Mouse (Mus musculus): ENCODE results near the gene Olfr215.

DNA sequence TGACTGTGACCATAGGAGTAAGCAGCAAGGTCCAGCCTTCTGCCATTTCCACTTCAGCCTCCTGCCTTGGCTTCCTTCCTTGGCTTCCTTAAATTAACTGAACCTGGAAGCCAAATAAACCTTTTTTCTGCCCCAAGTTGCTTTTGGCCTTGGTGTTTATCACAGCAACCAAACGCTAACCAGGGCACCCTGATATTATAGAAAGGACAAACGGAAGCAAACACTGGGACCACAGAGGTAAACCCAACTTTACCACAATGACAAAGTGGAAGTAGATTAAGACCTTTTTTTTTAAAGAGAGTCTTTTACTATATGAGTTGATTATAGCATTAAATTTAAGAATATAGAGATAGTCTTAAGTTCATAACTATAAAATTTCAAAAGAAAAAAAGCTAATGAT, 41.5 kb downstream of the Olfr215 start:
- TF ChIP-seq CTCF (IDR thresholded peaks at IDR 0.05; ENCODE audit: low read depth), result no peak
- no peak for TF ChIP-seq EP300 (IDR thresholded peaks at IDR 0.05; ENCODE audit: low read depth)

All from heart, postnatal 0 days (tissue).